Mouse (Mus musculus): ENCODE data around the gene Aars2.

DNA sequence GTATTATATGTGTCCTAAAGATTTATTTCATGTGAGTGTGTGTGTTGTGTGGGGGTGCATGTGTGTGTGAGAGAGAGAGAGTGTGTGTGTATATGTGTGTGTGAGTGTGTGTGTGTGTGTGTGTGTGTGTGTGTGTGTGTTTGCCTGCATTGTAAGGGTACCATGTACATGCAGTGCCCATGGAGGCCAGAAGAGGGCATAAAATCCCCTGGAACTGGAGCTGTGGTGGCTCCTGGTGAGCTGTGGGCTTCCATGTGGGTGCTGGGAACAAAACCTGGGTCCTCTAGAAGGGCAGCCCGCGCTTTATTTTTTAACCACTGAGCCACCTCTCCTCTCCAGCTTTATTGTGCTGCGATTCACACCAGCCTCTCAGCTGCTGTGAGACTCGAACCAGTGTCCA lies 44.1 kb upstream of the Aars2 start:
- TF ChIP-seq CTCF (IDR thresholded peaks at IDR 0.05) = no peak
- TF ChIP-seq EP300 (IDR thresholded peaks at IDR 0.05) = no peak
